Mouse (Mus musculus): Measurements from ENCODE around the gene Ppm1a.

GRCm38 (mm10) chr12:72834773-72835517 lies 77.7 kb downstream of the Ppm1a start:
- no peak for TF ChIP-seq MAFK (IDR thresholded peaks at IDR 0.05; ENCODE audit: insufficient read depth, low read depth, low read length)
- TF ChIP-seq HCFC1 (IDR thresholded peaks at IDR 0.05; ENCODE audit: borderline replicate concordance, insufficient read depth, low read length): no peak

Data from ES-E14 (cell line).